Mouse (Mus musculus) bone marrow, adult 2 months (tissue): ENCODE data around the gene Reep1.

Experiments
- CTCF ChIP-seq: fragments of 200-500 bp; IDR thresholded peaks from 2 replicates; pipeline ENCODE4 v1.5.1; 2011; ENCODE audit warnings: low read length, control low read depth; ENCODE audit not compliant: control insufficient read depth, insufficient read depth
- POLR2A ChIP-seq: fragments of 200-500 bp; IDR thresholded peaks from 2 replicates; pipeline ENCODE4 v1.6.1; 2011; ENCODE audit warnings: low read depth, mild to moderate bottlenecking, control low read depth, low read length, borderline replicate concordance; ENCODE audit not compliant: control insufficient read depth

DNA sequence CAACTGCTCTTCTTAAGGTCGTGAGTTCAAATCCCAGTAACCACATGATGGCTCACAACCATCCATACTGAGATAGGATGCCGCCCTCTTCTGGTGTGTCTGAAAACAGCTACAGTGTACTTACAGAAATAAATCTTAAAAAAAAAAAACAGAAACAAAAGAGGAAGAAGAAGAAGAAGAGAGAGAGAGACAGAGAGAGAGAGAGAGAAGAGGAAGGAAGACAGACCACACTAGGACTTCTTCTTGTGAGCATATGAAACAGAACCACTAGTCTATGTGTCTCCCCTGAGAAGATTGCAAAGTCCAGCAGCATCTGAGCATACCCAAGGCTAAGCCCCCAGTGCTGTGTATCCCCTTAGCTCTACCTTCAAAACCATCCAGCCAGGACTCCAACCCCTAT, 6.2 kb downstream of the Reep1 start:
- TF ChIP-seq POLR2A (no peak), CTCF (no peak)
